Mouse (Mus musculus): Measurements from ENCODE around the gene Gm10375.
"Not testable (repeated sequence)": the region's sequence is repeated elsewhere in the genome, so short reads cannot be mapped to it uniquely, and the experiment has no call there.

DNA sequence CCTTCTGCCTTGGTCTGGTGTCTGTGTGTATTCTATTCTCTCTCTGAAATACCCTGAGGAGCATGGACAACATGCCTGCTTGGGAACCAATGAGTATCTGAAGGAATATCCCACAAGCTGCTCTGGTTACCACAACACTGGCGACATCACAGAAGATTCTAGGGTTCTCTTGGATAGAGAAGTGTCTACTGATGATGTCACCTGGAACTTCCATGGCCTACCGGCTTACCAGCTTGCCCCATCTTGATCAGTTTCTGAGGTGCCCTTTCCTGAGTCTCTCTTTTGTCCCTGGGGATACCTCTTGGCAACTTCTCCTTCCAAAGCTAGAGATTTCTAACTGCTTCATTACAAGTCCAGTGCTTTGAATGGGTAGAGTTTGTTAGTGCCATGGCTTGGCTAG is 28.8 kb downstream of the Gm10375 start, which contains the start of gene Gm17654:
- TF ChIP-seq CTCF (IDR thresholded peaks at IDR 0.05; ENCODE audit: low read depth, low read length); POLR2AphosphoS5 (IDR thresholded peaks at IDR 0.05; ENCODE audit: insufficient replicate concordance, low read depth, low read length): not testable (repeated sequence)
